Mouse (Mus musculus) ES-Bruce4 (cell line): ENCODE measurements around the gene Fgfr2.

ENCODE experiments used
- CTCF ChIP-seq: IDR thresholded peaks from one replicate; pipeline ENCODE4 v1.8.1; 2011; ENCODE audit warnings: low read depth, low read length
- POLR2A ChIP-seq: IDR thresholded peaks from one replicate; pipeline ENCODE4 v1.8.1; 2011; ENCODE audit warnings: low read length; ENCODE audit not compliant: insufficient read depth

GRCm38 (mm10) chr7:132455071-132455720 lies 668.0 kb downstream of the Fgfr2 start:
- no peak for TF ChIP-seq CTCF
- TF ChIP-seq POLR2A = no peak
